Mouse (Mus musculus) R1 (cell line): ENCODE data around the gene Ythdf1.

Experiments used
- DNase-seq: peaks from one replicate; pipeline ENCODE4 v3.0.0-alpha.2; 2018; ENCODE audit warnings: low read depth, low spot score

Ythdf1 gene

GRCm38 (mm10) chr2:180920810-180921400, at the start of gene Ythdf1:
Ythdf1 (minus strand) TSS chr2:180920949.
- DNase-seq: peak; percentile 96

GRCm38 (mm10) chr2:180967010-180967763, 46.4 kb upstream of the Ythdf1 start, which contains the start of gene Arfgap1:
Arfgap1 (plus strand) TSS chr2:180967225.
- DNase-seq: peak; percentile 87

- no peak for DNase-seq
Observed at GRCm38 (mm10) chr2:180966092-180966882, 45.5 kb upstream of the Ythdf1 start.

GRCm38 (mm10) chr2:180963956-180964355, 43.2 kb upstream of the Ythdf1 start:
- DNase-seq: peak; percentile 85

- DNase-seq: no peak
Observed at GRCm38 (mm10) chr2:180962616-180963308, 42.0 kb upstream of the Ythdf1 start.

- DNase-seq: no peak
Observed at GRCm38 (mm10) chr2:180960187-180960586, 39.4 kb upstream of the Ythdf1 start.

GRCm38 (mm10) chr2:180959605-180960004, 38.9 kb upstream of the Ythdf1 start:
- DNase-seq: no peak

GRCm38 (mm10) chr2:180954061-180955047, 33.6 kb upstream of the Ythdf1 start, which contains the start of gene Nkain4:
Nkain4 (minus strand) TSS chr2:180954699.
- DNase-seq: peak; percentile 95

- DNase-seq: peak; percentile 79
Observed at GRCm38 (mm10) chr2:180953638-180954037, 32.9 kb upstream of the Ythdf1 start.

GRCm38 (mm10) chr2:180952731-180953171, 32.0 kb upstream of the Ythdf1 start:
- DNase-seq: peak; percentile 57

- DNase-seq: peak; percentile 79
Observed at GRCm38 (mm10) chr2:180949947-180950346, 29.2 kb upstream of the Ythdf1 start.

GRCm38 (mm10) chr2:180941869-180942268, 21.1 kb upstream of the Ythdf1 start:
- DNase-seq: no peak

GRCm38 (mm10) chr2:180940187-180940586, 19.4 kb upstream of the Ythdf1 start:
- no peak for DNase-seq

- DNase-seq: peak; percentile 28
Observed at GRCm38 (mm10) chr2:180932418-180932817, 11.7 kb upstream of the Ythdf1 start.

- peak; percentile 16 for DNase-seq
Observed at GRCm38 (mm10) chr2:180928723-180929122, 8.0 kb upstream of the Ythdf1 start, which contains the start of gene Birc7. Birc7 (plus strand) TSS chr2:180929023.

GRCm38 (mm10) chr2:180925176-180925575, 4.4 kb upstream of the Ythdf1 start:
- DNase-seq: peak; percentile 71

GRCm38 (mm10) chr2:180922739-180923138, 2.0 kb upstream of the Ythdf1 start:
- no peak for DNase-seq

GRCm38 (mm10) chr2:180919913-180920809, 588 bp downstream of the Ythdf1 start:
- peak; percentile 38 for DNase-seq

GRCm38 (mm10) chr2:180915886-180916433, 4.8 kb downstream of the Ythdf1 start:
- DNase-seq: no peak
